Mouse (Mus musculus) ES-Bruce4 (cell line): ENCODE results near the gene Pcbp4. TPM values are rescaled to one million over a fixed set of nuclear protein-coding genes. Genes with fewer than 3 reads are reported as not detected.

Experiments
- H3K27ac ChIP-seq: 2 replicates; pipeline ENCODE4 v1.5.1; 2012; ENCODE audit warnings: low read length, inconsistent platforms; ENCODE audit not compliant: insufficient read depth
- H3K27me3 ChIP-seq: 2 replicates; pipeline ENCODE4 v1.6.1; 2012; ENCODE audit warnings: mild to moderate bottlenecking, low read length, inconsistent platforms; ENCODE audit not compliant: control insufficient read depth, poor library complexity, insufficient read depth, severe bottlenecking
- H3K36me3 ChIP-seq: 2 replicates; pipeline ENCODE4 v1.6.1; 2012; ENCODE audit warnings: inconsistent platforms, mild to moderate bottlenecking, low read length, moderate library complexity; ENCODE audit not compliant: control insufficient read depth, poor library complexity, insufficient read depth, severe bottlenecking
- H3K4me1 ChIP-seq: one replicate; pipeline ENCODE4 v1.8.1; 2011; ENCODE audit warnings: low read length; ENCODE audit not compliant: control insufficient read depth, insufficient read depth
- H3K4me3 ChIP-seq: 2 replicates; pipeline ENCODE4 v1.5.1; 2011; ENCODE audit warnings: low read depth, mild to moderate bottlenecking, low read length
- H3K9ac ChIP-seq: 2 replicates; pipeline ENCODE4 v1.6.1; 2012; ENCODE audit warnings: low read depth, mild to moderate bottlenecking, inconsistent platforms; ENCODE audit not compliant: poor library complexity, severe bottlenecking
- H3K9me3 ChIP-seq: replicated peaks from 2 replicates; pipeline ENCODE4 v1.6.1; 2012; ENCODE audit warnings: mild to moderate bottlenecking, low read length, inconsistent platforms; ENCODE audit not compliant: control insufficient read depth, poor library complexity, insufficient read depth, severe bottlenecking
- CTCF ChIP-seq: IDR thresholded peaks from one replicate; pipeline ENCODE4 v1.8.1; 2011; ENCODE audit warnings: low read depth, low read length
- EP300 ChIP-seq: IDR thresholded peaks from 2 replicates; pipeline ENCODE4 v1.6.1; 2011; ENCODE audit warnings: low read depth, low read length; ENCODE audit not compliant: insufficient read depth
- POLR2A ChIP-seq: IDR thresholded peaks from one replicate; pipeline ENCODE4 v1.8.1; 2011; ENCODE audit warnings: low read length; ENCODE audit not compliant: insufficient read depth
- polyA plus RNA-seq: library from polyadenylated mRNA; stranded (reverse); fragments of >200 nt; gene quantifications from 2 replicates; pipeline ENCODE4 v1.2.4, GENCODE M21; 2011; ENCODE audit warnings: low read depth; ENCODE audit not compliant: missing spikeins, insufficient read depth, insufficient read length

Pcbp4 gene
- polyA plus RNA-seq, 1 experiment: 99.2 TPM

- peaks cover 15% of the 10 kb centered on the region for H3K4me1 ChIP-seq
- peak overlapping the region; percentile 90 for H3K27ac ChIP-seq
- no peaks in the 10 kb centered on the region for H3K9me3 ChIP-seq
- no peaks in the 10 kb centered on the region for H3K27me3 ChIP-seq
- no peaks in the 10 kb centered on the region for H3K36me3 ChIP-seq
- peak overlapping the region; percentile 82 for H3K9ac ChIP-seq
- no peak for TF ChIP-seq POLR2A
- no peak for TF ChIP-seq CTCF
- no peak for TF ChIP-seq EP300
- peak overlapping the region; percentile 65 for H3K4me3 ChIP-seq
Measured at GRCm38 (mm10) chr9:106454071-106454761, 1.1 kb downstream of the Pcbp4 start.

DNA sequence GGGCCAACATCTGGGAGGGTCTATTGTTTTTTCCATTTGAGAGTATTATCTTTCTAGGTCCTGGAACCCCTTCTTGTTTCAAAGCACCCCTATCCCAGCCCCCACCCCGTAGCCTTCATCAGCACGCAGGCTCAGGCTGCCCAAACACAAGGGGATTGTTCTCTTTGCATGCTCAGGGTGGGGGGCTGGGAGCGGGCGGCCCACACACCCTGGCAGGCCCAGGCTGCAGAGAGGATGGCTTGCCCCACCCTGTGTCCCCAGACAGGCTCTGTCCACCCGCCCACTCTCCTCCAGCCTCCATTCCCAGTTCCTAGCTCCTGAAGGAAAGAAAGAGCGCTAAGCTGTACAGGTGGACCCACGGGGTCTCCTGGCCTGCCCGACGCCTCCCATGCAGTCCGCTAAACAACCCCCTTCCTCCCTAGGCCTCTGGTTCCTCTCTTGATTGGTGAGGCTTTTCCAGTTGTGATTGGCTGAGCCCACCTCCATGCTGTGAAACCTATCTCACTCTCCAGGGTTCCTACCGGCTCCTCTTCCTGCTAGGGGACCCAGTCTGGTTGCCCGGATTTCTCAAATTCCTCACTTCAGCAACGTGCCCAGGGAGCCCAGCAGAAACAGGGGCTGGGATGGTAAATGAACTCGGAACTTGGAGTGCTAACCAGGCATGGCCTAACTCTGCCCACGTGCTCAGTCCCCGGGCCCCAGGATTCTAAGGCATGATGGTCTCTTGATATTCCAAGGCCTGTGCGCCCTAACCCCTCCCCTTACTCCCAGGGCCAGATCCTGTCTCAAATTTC is 2.0 kb downstream of the Pcbp4 start:
- Histone ChIP-seq H3K27ac (peak overlapping the region; percentile 90), H3K4me1 (peaks cover 16% of the 10 kb centered on the region), H3K4me3 (peak overlapping the region; percentile 65), H3K36me3 (no peaks in the 10 kb centered on the region), H3K9ac (peak overlapping the region; percentile 82), H3K9me3 (no peaks in the 10 kb centered on the region), H3K27me3 (no peaks in the 10 kb centered on the region)
- TF ChIP-seq CTCF (no peak), POLR2A (no peak), EP300 (0 out of 2 replicates have a peak, but pooled peaks have one; percentile 24)

DNA sequence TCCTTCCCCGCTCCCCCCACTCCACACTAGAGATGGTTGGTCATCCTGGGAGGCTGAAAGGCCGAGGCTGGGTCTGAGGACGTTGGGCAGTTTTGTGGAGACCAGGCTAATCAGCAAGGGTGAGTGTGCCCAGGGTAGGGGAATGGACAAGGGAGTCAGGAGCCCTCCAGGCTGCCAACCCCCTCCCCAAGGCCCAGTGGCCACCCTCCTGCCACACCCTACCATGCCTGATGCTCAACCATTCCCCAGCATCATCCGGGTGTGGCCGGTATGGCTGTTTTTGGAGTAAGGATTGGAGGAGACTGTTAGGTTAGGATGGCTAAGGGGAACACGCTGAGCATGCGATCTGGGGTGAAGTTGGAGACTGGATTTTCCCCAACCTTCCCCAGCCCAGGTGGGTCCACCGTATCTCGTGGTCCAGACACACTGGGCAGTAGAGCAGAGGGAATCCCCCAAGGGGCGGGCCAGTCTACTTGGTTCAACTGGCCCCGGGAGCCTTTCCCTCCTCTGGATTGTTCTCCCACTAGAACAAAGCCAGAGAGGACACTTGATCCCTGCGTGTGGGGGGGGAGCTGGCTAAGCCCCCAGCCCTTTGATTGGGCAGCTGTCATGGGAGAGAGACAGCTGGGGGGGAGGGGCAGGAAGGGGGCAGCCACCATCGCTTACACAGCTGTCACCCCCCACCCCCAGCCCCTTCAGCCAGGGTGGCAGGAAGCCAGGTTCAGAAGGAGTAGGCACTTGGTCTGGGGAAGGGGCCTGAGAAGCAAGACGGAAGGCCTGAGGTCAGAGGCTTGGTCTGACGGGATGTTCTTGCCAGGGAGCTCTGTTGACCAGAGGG is 3.5 kb downstream of the Pcbp4 start:
- no peaks in the 10 kb centered on the region for H3K36me3 ChIP-seq
- peak overlapping the region; percentile 82; the same call in 1 of the 2 replicates for H3K9ac ChIP-seq
- TF ChIP-seq CTCF: no peak
- TF ChIP-seq POLR2A: no peak
- TF ChIP-seq EP300: 0 out of 2 replicates have a peak, but pooled peaks have one; percentile 48
- no peaks in the 10 kb centered on the region for H3K27me3 ChIP-seq
- H3K4me3 ChIP-seq: no peak overlapping the region
- H3K27ac ChIP-seq: peak overlapping the region; percentile 90
- peaks cover 14% of the 10 kb centered on the region for H3K4me1 ChIP-seq
- H3K9me3 ChIP-seq: no peaks in the 10 kb centered on the region

- no peaks in the 10 kb centered on the region for H3K36me3 ChIP-seq
- H3K9ac ChIP-seq: no peak overlapping the region
- TF ChIP-seq POLR2A (no peak), EP300 (no peak), CTCF (no peak)
- H3K27me3 ChIP-seq: no peaks in the 10 kb centered on the region
- no peak overlapping the region for H3K27ac ChIP-seq
- H3K4me1 ChIP-seq: peaks cover 14% of the 10 kb centered on the region
- no peak overlapping the region for H3K4me3 ChIP-seq
- H3K9me3 ChIP-seq: no peaks in the 10 kb centered on the region
Measured at GRCm38 (mm10) chr9:106457163-106457559, 4.1 kb downstream of the Pcbp4 start.

GRCm38 (mm10) chr9:106457920-106458319 is 4.8 kb downstream of the Pcbp4 start:
- Histone ChIP-seq H3K4me3 (no peak overlapping the region), H3K27ac (no peak overlapping the region), H3K9me3 (no peaks in the 10 kb centered on the region), H3K4me1 (peaks cover 14% of the 10 kb centered on the region), H3K9ac (no peak overlapping the region), H3K27me3 (no peaks in the 10 kb centered on the region), H3K36me3 (no peaks in the 10 kb centered on the region)
- no peak for TF ChIP-seq POLR2A
- TF ChIP-seq EP300: no peak
- TF ChIP-seq CTCF: no peak
